Mouse (Mus musculus) urinary bladder, postnatal 25 days (tissue): ENCODE measurements at regions not wholly inside any gene's neighbourhood (a gene's known extent, or its start where the extent isn't known, plus 50 kb on each side); places are given as distances from the start of the nearest gene placed in this dataset.

Experiments
- DNase-seq: peaks from one replicate; pipeline ENCODE4 v3.0.0; 2022; ENCODE audit warnings: low spot score

DNA sequence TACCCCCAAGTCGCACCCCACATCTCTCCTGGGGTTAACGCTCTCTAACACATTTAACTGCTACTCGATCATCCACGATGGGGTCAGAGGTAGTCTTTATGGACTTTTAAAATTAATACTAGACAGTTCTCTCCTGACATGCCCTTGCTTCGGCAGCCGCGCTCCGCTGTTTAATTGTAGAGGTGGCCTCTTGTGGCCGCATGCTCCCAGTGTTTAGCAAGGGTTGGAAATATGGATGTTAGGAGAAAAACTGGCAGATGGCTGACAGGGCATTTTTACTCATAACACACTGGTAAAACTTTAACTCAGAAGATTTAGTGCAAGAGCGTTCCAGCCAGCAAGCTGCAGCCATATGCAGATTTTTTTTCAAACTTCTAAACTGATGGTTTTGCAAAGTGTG is 242.7 kb downstream of the Tshz3 start:
- DNase-seq: no peak

DNA sequence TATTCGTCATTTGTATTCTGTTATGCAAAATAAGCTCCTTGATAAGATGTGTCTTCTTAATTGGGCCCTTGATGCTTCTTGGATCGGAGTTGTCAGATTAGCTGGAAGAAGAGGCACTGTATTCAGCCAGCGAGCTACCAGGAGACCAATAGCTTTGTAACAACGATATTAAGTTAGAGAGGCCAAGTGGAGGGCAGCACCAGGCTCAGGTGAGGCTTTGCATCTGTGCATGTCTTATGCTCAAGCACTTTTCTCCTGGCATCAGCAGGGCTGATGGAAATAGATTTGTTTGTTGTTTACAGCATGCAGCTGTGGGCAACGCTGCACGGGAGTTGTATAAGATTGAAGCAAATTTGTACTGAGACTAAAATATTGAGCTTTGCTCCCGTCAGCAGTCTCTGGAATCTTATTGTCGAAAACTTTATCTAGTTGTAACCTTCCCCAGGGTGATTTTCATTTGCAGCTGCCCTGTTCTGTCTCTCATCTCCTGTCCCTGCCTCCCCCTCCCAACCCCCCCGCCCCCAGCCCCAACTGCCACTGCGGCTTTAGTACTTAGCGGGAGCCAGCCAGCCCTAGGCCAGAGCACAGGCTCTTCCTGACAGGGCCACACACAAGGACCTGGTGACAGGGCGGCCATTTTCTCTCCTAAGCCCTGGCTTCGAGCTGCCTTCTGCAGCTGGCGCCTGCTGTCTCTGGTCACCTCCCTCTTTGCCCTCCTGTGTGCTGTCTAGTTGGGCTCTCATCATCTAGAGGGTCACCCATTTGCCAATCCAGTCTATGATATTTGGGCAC is 247.3 kb downstream of the Tshz3 start:
- DNase-seq: no peak

DNA sequence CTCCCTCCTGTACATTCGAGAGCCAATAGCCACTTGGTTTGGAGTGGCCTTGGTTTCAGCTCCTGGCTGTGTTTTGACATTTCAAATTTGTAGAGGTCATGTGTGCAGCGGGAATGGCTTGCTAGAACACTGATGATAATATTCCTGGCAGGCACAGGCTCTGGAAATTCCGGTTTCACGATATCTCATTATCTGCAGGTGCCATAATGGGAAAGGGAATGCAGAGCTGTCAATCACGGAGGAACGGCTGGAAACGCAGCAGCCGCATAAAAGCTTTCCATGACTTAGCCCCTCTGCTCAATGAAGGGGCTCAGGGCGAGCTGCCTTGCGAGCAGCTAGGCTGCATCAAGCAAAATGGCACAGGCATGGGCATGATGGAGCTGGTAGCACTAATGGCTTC is 251.6 kb downstream of the Tshz3 start:
- DNase-seq: no peak

DNA sequence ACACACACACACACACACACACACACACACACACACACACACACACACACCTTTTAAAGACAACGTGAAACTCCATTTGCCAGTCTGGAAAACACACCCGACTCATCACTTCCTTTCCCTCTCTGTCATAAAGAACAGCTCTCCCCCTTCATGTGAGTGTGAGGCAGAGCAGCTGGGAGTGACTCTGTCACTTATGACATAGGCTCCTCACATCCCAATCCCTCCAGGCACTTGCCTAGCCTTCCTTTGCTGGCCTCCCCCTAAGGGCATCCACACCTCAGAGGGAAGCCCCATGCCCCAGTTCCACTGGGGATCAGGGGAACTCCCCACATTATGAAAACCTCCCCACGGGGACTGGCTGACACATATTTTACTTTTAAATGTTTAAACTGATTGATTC is 257.5 kb downstream of the Tshz3 start:
- no peak for DNase-seq

DNA sequence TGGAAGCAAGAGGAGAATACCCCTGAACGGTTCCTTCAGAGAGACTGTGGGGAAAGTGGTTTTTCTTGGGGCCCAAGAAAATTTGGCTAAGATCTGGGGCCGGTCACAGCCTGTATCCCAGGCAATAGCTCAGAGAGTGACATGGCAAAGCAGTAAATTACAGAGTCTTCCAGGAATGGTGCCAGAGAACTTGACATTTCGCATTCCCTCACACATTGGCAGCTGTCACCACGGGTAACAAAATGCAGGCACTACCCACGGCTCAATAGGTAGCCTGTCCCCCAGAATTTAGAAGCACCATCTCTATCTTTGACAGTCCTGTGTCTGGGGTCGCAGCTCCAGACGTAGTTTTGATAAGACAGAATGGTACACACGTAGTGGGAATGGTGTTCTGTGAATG is 260.3 kb downstream of the Tshz3 start:
- no peak for DNase-seq

DNA sequence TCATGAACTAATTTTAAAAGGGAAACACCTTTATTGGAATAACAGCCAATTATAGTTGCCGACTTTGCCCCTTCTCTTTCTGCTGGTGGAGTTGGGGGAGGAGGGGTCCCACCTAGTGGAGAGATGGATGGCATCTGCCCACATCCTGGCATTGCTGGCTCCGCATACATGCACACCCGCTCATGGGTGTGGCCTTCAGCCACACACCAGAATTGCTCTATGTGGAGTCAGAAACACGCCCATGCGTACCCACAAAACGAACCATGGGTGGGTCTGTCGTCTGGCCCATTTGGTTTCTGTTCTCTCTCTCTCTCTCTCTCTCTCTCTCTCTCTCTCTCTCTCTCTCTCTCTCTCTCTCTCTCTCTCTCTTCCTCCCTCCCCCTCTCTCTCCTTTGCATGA is 273.9 kb downstream of the Tshz3 start:
- no peak for DNase-seq

DNA sequence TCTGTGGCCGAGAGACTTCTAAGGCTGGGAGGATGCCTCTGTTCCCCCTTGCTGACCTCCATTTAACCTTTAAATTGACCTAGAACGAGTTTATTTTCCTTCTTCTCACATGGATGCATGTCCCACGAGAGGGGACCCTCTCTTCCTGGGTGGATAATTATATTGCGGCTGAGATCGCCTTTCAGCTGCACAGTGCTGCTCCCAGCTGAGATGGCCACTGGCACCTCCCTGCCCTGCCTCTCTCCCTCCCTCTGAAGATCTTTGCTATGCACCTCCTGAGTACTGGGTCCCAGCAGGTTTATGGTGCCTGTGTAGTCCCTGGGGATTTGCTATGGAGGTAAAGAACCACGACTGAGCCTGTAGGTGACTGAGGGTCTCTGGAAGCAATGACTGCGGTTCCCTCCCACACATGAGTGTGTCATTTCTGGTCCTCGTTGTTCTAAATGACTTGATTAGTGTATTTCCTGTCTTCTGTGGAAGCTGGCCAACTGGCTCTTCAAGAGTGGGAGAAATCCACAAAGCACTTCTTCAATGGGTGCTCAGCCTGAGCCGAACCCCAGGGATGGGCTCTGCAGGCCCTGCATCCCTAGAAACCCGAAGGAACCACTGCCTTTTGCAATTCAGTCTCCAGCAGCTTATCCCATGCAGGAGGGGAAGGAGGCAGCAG is 275.9 kb downstream of the Tshz3 start:
- DNase-seq: no peak

DNA sequence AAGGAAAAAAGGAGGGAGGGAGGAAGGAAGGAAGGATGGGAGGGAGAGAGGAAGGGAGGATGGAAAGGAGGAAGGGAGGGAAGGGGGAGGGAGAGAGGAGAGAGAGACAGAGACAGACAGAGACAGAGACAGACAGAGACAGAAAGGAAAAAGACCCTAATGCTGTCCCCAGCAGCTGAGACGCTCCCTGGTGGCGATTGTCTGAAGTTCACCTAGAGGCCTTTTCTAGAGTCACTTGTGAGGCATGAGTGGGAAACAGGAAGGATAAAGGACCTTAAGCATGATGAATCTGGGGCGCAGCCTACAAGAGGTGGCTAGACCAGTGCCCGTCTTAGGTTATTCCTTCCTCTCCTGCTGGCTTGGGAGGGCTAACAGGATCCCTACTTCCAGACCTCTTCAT is 276.7 kb downstream of the Tshz3 start:
- DNase-seq: no peak

DNA sequence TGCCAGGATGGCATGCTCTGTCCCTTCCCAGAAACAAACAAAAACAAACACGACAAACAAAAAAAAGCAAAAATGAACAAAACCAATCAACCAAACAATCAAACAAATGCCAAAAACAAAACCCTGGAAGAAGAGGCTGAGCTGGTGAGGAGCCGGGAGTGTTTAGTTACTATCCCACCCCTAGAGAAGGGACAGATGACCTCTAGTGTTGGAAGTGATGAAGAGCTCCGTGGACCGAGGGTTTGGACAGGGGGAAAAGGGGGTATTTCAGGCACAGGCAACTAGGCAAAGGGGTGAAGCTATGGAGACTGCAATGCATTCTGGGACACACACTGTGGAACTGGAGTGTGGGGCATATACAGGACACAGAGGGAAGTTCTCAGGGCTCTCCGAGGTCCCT is 277.6 kb downstream of the Tshz3 start:
- no peak for DNase-seq

DNA sequence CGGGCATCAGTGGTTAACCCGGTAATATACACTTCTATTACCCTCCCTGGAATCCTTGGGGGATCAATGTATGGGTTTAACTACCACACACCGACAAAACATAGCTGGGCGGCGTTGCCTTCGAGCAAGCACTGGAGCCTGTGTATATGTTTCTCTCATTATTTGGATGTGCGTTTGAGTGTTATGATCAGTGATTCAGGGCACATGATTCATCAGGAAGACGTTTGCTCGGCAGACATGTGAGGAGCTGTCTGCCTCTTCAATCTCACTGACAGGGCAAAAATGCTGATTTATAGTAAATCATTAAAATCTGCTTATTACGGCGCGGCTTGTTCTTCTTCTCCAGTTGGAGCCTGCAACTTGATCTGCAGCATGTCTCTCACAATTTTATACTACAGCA is 279.9 kb downstream of the Tshz3 start:
- DNase-seq: no peak

DNA sequence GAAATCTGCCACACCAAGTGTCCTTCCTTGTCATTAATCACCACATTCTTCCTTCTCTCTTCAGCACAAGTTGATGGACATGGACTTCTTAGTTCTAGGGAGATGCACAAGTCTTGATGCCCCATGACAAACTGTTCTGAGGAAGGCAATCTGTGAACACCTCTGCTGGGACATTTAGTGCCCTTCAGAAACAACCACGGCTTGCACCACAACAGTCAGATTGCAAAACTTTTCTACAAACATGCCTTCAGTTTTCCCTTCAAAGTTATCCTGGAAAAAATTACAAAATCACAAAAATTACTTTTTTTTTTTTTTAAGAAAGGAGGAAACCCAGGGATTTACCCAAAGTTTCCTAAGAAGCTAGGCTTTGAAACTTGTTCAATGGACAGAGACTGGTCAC is 291.5 kb downstream of the Tshz3 start:
- DNase-seq: no peak

DNA sequence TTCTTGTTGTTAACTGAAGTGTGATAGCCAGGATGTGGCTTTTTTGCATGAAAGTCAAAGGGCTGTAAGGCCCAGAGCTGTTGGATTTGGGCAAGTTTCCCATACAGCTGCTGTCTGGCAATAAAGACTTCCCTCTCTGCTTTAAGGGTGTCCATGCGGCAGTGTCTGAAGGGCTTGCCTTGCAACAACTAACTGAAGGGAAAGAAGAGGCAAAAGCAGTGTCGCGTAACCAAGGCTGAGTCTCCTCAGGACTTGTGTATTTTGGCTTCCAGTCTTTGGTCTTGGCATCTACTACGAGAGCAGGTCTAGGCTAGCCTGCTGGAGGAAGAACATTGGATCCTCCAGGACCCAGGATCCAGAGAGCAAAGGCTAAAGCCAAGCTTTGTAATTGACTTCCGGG is 306.7 kb downstream of the Tshz3 start:
- DNase-seq: no peak

DNA sequence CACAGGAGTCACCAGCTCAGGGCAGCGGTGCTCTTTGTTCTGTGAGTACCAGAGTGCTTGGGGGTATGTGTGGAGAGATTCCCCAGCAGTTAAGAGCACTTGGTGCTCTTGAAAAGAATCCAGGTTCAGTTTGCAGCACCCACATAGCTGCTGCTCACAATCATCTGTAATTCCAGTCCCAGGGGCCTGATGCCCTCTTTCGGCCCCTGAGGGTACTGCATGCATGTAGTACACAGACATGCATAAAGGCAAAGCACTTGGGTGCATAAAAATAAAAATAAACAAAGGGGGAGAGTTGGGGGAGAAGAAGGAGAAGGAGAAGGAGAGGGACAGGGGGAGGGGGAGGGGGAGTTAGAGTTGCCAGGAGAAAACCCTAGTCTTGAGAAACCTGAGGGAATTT is 307.8 kb downstream of the Tshz3 start:
- no peak for DNase-seq

DNA sequence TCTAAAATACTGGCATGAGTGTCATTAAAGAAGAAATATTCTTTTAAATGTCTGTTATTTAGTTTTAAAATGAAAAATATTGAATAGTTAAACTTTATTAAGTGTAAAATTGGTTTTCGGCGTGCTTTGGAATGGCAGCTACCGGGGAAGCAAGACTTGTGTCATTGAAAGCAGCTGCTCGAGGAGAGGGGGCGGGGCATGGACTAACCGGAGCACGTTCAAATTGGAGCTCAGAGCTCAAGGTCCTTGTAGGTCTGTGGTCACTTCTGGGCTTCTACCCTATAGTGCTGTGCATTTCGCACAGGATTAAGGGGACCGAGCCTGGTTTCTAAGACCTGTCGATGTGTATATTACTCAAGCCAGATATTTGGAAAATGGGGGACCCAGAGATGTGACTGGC is 309.0 kb downstream of the Tshz3 start:
- no peak for DNase-seq

DNA sequence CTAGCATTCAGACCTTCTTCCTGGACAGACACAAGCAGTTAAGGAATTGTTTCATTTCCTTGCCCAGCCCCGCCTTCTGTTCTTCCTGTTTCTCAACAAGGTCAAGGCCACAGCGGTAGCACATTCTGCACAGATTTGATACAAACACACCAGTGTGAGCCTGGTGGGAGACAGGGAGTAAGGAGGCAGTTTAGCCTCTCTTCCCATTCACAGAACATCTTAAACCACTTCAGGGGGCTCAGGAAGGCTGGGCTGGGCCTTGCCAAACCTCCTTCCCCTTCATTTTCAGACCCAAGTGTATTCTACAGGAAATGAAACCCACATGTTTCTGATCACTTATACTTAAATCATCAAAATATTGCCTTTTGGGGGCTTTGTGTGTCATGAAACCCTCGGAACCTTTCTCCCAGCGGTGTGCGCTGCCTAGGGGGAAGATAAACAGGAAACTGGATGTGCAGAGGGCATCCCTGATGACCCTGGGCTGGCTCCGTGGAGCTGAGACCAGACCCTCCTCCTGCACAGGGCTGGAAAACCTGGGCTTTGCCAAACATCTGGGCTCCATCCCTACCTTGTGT is 313.3 kb downstream of the Tshz3 start:
- no peak for DNase-seq

DNA sequence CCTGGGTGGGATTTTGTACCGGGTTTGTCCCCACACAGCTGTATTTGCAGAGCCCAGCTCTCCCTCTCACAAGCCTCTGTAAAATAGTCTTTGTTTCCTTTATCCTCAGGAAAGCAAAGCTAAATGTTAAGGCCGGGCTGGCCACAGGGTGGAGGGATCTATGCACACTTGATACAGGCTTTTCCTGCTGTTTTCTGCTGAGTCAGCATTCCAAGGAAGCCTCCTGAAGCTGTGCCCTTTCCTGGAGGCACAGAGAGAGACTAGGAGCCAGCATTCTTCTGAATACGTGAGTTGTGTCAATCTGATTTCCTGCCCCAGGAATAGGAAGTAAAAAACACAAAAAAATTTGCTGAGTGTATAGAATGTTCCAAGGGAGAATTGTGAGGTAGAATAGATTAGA is 322.2 kb downstream of the Tshz3 start:
- no peak for DNase-seq

DNA sequence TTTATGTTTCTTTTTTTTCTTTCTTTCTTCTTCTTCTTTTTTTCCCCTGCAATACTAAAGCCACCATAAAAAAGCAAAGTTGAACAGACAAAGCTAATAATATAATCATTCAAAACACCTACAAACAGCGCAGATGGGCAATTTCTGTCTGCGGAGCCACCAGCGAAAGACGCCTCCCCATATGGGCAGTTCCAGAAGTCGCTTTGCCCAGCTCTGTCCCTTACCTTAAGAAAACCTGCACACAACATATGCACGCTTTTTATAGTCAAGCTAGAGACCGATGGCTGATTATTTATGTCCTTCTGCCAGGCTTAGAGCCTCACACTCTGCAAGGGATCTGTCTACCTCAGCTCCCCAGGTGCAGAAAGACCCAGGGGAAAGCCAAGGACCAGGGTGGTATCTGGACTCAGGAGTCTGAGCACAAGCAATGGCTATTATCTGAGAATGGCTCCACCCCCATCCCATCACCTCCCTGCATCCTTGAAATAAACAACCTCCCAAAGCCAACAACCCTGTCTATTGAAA is 326.6 kb downstream of the Tshz3 start:
- no peak for DNase-seq

DNA sequence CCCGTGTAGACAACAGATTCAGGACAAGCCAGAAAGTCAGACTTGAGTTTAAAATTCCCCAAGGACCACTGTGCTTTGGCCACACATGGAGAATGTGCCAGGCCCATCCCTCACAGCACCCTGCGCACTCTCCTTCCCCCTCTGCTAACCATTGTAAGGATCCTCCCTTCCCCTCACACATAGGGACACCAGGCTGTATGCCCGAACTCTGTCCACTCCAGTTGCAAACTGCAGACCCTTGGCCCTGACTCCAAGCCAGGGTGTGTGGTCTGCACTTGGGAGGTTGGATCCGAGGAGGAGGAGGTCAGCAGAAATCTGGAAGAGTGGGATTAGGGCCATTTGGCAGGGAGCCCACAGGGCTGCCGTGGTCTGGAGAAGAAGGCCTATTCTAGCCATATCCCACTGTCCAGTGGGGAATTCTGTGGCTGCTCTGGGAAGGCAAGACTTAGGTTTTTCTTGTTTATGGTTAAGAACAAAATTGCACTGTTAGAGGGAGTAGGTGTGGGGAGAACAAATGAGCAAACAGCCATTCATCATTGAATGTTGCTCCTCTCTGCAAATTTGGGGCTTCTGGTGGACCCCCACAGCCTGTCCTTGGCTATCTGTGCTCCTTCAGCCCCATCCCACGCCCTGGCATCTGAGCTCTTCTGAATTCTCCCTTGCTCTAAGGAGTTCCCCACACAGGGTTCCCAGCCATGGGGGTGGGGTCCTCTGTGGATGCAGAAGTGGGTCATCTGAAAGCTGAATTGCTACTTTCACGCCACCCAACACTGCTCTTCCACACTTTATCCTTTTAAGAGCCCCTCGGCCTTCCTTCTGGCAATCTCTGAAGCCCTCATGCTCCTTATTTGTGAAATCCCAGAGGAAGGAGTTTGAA is 366.9 kb downstream of the Tshz3 start:
- no peak for DNase-seq

DNA sequence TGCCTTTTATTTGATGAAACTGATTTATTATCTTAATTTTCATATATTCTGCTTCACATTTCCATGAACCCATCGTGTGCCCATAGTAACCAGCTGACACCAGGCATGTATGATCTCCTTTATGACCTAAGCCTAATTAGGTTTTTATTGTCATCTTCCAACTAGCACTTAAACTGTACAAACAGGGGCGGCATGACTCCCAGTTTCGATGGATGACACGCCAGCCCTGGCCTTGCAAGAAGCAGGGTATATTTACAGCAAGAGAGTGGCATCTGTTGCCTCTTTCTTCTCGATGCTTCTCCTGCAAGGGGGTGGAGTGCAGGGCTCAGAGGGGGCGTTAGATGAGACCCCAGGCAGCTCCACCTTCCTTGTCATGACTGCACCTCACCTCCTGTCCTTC is 379.8 kb downstream of the Tshz3 start:
- DNase-seq: no peak

DNA sequence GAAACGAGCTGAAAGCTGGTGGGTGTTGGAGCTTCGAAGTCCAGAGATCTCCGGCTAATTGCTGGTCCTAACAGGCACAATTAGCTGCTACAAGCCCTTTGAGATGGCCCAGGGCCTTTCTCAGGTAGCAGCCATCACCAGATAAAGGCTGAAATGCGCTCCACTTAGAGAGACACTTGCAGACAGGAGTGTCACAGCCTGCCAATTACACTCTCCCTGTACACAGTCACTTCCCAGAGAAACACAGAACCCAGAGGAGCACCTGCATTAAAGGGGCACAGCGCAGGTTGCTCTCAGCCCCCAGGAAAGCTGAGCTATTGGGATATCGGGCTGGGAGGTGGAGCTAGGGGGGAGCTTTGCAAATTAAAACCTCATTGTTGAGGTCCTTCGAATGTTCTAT is 380.2 kb downstream of the Tshz3 start:
- DNase-seq: no peak

DNA sequence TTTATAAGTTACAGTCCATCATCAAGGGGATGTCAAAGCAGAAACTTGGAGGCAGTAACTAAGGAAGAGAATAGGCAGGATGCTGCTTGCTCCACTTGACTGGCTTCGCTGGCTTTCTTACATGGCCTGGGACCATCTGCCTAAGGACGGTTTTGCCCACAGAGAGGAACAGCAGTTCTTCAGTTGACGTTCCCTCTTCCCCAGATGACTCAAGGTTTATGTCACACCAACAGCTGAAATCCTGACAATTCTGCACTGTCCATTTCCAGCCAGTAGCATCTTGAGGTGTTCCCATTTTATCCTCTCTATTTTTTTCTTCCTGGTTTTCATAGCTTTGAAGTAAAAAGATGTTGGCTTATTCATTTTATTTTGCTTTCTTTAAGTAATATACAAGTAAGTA is 391.8 kb downstream of the Tshz3 start:
- DNase-seq: no peak

DNA sequence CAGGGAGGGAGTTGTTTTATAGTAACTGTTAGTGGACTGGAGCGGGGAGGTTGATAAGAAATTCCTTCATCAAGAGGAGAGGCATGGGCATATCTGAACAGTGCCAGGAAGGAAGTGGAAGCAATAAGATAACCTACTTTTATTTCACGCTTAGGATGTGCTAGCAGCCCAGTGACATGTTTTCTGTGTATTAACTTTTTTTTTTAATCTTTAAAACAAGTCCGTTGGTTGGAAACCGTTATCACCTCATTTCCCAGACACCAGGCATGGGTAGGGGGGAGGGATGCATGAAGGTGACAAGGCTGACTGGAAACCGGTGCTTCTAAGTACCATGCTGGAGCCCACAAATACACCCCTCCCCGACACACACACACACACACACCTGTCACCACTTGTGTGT is 394.7 kb downstream of the Tshz3 start:
- DNase-seq: no peak
